Mouse (Mus musculus) limb, embryonic 14.5 days (tissue): Measurements from ENCODE around the gene Il17rc. TPM values are rescaled to one million over a fixed set of nuclear protein-coding genes. Genes with fewer than 3 reads are reported as not detected.

Experiments used
- ATAC-seq: fragments of 200-750 bp; cut with Nextera tagmentation; 2 replicates; pipeline ENCODE4 v1.8.0; 2017; ENCODE audit warnings: low read depth, moderate number of reproducible peaks, moderate TSS enrichment; ENCODE audit not compliant: low FRiP score
- DNase-seq: peaks from one replicate; pipeline ENCODE4 v3.0.0-alpha.2; 2015; ENCODE audit warnings: low spot score
- H3K27ac ChIP-seq: fragments of 300-500 bp; sonication (generic); replicated peaks from 2 replicates; pipeline ENCODE4 v1.5.1; 2014; ENCODE audit warnings: low read depth, mild to moderate bottlenecking, low read length, moderate library complexity, mixed read lengths
- H3K27me3 ChIP-seq: fragments of 300-500 bp; sonication (generic); 2 replicates; pipeline ENCODE4 v1.6.1; 2014; ENCODE audit warnings: low read length, mixed read lengths; ENCODE audit not compliant: control insufficient read depth, insufficient read depth
- H3K36me3 ChIP-seq: fragments of 300-500 bp; sonication (generic); 2 replicates; pipeline ENCODE4 v1.6.1; 2014; ENCODE audit warnings: mild to moderate bottlenecking, low read length, moderate library complexity, mixed read lengths; ENCODE audit not compliant: control insufficient read depth, insufficient read depth
- H3K4me1 ChIP-seq: fragments of 300-500 bp; sonication (generic); 2 replicates; pipeline ENCODE4 v1.6.1; 2014; ENCODE audit warnings: antibody characterized with exemption, low read length, mixed read lengths; ENCODE audit not compliant: control insufficient read depth, insufficient read depth
- H3K4me2 ChIP-seq: fragments of 300-500 bp; sonication (generic); replicated peaks from 2 replicates; pipeline ENCODE4 v1.6.1; 2014; ENCODE audit warnings: low read depth, mild to moderate bottlenecking, low read length, moderate library complexity; ENCODE audit not compliant: severe bottlenecking
- H3K4me3 ChIP-seq: fragments of 300-500 bp; sonication (generic); replicated peaks from 2 replicates; pipeline ENCODE4 v1.5.1; 2014; ENCODE audit warnings: low read length
- H3K9ac ChIP-seq: fragments of 300-500 bp; sonication (generic); 2 replicates; pipeline ENCODE4 v1.6.1; 2014; ENCODE audit warnings: mild to moderate bottlenecking, low read depth, low read length, moderate library complexity; ENCODE audit not compliant: severe bottlenecking
- H3K9me3 ChIP-seq: fragments of 300-500 bp; sonication (generic); 2 replicates; pipeline ENCODE4 v1.6.1; 2016; ENCODE audit warnings: low read length; ENCODE audit not compliant: control insufficient read depth
- POLR2A ChIP-seq: fragments of 200-500 bp; IDR thresholded peaks from 2 replicates; pipeline ENCODE4 v1.8.0; 2012; ENCODE audit warnings: inconsistent platforms, mild to moderate bottlenecking, moderate library complexity, borderline replicate concordance; ENCODE audit not compliant: insufficient read depth, insufficient read length; ENCODE audit errors: extremely low read depth
- WGBS: fragments of 180-500 bp; shearing (Covaris S2); extraction: QIAGEN DNeasy Blood & Tissue Kit; methylation state at CpG from one replicate; pipeline ENCODE4 v1.1.7; 2014; 5-methylcytosine and 5-hydroxymethylcytosine counted together
- polyA plus RNA-seq, 2 experiments: library from polyadenylated mRNA; depleted of rRNA in 1 of 2; stranded (reverse) in 1 of 2; unstranded in 1 of 2; fragments of >200 nt; fragmentation: Nextera tagmentation in 1 of 2; extraction: Ambion mirVana in 1 of 2; gene quantifications; 2 replicates each; pipeline versions ENCODE4 v1.2.1 to v1.2.3; 2012 to 2014

Il17rc gene
- polyA plus RNA-seq, 2 experiments, result 21.5 to 28.2 TPM

GRCm38 (mm10) chr6:113505689-113506088 lies 34.5 kb downstream of the Il17rc start:
- TF ChIP-seq POLR2A, result no peak

GRCm38 (mm10) chr6:113507130-113507529 lies 35.9 kb downstream of the Il17rc start:
- Histone ChIP-seq H3K36me3 (no peaks in the 10 kb centered on the region), H3K4me2 (no peak overlapping the region), H3K4me3 (no peak overlapping the region), H3K4me1 (no peaks in the 10 kb centered on the region), H3K9ac (no peak overlapping the region), H3K27me3 (no peaks in the 10 kb centered on the region), H3K27ac (no peak overlapping the region), H3K9me3 (no peaks in the 10 kb centered on the region)
- no peak for TF ChIP-seq POLR2A
- no peak for DNase-seq
- ATAC-seq, result no peak

More at GRCm38 (mm10) chr6:113505689-113506088, 34.5 kb downstream of the Il17rc start:
- Histone ChIP-seq H3K4me2 (no peak overlapping the region), H3K4me1 (no peaks in the 10 kb centered on the region), H3K36me3 (no peaks in the 10 kb centered on the region), H3K27ac (no peak overlapping the region), H3K4me3 (no peak overlapping the region), H3K27me3 (peaks cover 11% of the 10 kb centered on the region; the same call in 1 of the 2 replicates), H3K9me3 (no peaks in the 10 kb centered on the region), H3K9ac (no peak overlapping the region)
- WGBS, result 85% methylated on average over 1 of the region's 1 CpGs
- no peak for DNase-seq
- no peak for ATAC-seq

- WGBS, result 66% methylated on average over 7 of the region's 7 CpGs
- no peak overlapping the region for H3K27ac ChIP-seq
- peaks cover 2% of the 10 kb centered on the region; the same call in 1 of the 2 replicates for H3K36me3 ChIP-seq
- ATAC-seq (peak; percentile 81), DNase-seq (peak; percentile 45)
- no peaks in the 10 kb centered on the region for H3K9me3 ChIP-seq
- H3K4me1 ChIP-seq, result no peaks in the 10 kb centered on the region
- H3K4me2 ChIP-seq, result no peak overlapping the region
- no peaks in the 10 kb centered on the region for H3K27me3 ChIP-seq
- TF ChIP-seq POLR2A, result no peak
- no peak overlapping the region for H3K9ac ChIP-seq
- H3K4me3 ChIP-seq, result no peak overlapping the region
Observed at GRCm38 (mm10) chr6:113508272-113508946, 37.2 kb downstream of the Il17rc start.

GRCm38 (mm10) chr6:113508947-113509280 lies 37.7 kb downstream of the Il17rc start:
- Histone ChIP-seq H3K36me3 (peaks cover 7% of the 10 kb centered on the region), H3K27me3 (no peaks in the 10 kb centered on the region), H3K9me3 (no peaks in the 10 kb centered on the region), H3K4me1 (no peaks in the 10 kb centered on the region), H3K27ac (no peak overlapping the region), H3K4me2 (no peak overlapping the region), H3K4me3 (no peak overlapping the region), H3K9ac (no peak overlapping the region)
- 51% methylated on average over 5 of the region's 5 CpGs for WGBS
- TF ChIP-seq POLR2A, result no peak
- peak; percentile 79 for ATAC-seq
- DNase-seq, result peak; percentile 38

GRCm38 (mm10) chr6:113513944-113514343 lies 42.7 kb downstream of the Il17rc start:
- no peaks in the 10 kb centered on the region for H3K4me1 ChIP-seq
- no peaks in the 10 kb centered on the region for H3K9me3 ChIP-seq
- H3K4me2 ChIP-seq, result no peak overlapping the region
- DNase-seq, result no peak
- H3K27me3 ChIP-seq, result no peaks in the 10 kb centered on the region
- WGBS, result 90% methylated on average over 6 of the region's 6 CpGs
- no peak for ATAC-seq
- H3K9ac ChIP-seq, result no peak overlapping the region
- H3K4me3 ChIP-seq, result no peak overlapping the region
- H3K27ac ChIP-seq, result no peak overlapping the region
- H3K36me3 ChIP-seq, result peaks cover 56% of the 10 kb centered on the region
- no peak for TF ChIP-seq POLR2A

GRCm38 (mm10) chr6:113514600-113514999 lies 43.4 kb downstream of the Il17rc start:
- DNase-seq, result no peak
- Histone ChIP-seq H3K36me3 (peaks cover 62% of the 10 kb centered on the region), H3K9ac (no peak overlapping the region), H3K4me1 (no peaks in the 10 kb centered on the region), H3K9me3 (no peaks in the 10 kb centered on the region), H3K27ac (no peak overlapping the region), H3K4me3 (no peak overlapping the region), H3K27me3 (no peaks in the 10 kb centered on the region), H3K4me2 (no peak overlapping the region)
- ATAC-seq, result no peak
- WGBS, result 94% methylated on average over 3 of the region's 3 CpGs
- TF ChIP-seq POLR2A, result no peak
